9 mouse cellular contexts compared by ENCODE assay signal in the genomic region with DNA sequence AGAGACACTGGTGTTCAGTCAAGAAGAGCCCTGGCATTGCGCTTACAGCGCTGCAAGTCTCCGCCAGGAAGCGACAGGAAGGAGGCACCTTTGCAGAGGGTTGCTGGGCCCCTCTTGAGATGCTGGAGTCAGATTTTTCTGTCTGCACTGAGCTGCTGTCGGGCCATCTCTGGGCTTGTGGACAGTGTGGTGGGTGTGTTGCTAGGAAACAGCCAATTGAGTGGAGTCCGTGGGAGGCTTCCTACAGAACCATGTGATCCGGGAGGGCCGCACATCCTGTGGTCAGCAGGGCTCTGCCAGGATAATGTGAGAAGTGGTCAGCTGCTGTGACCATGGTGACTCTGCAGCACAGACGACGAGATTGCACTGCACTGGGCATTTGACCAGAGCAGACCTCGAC. TPM values are rescaled to one million over a fixed set of nuclear protein-coding genes. Genes with fewer than 3 reads are reported as not detected.
A peak's percentile ranks its signal among the peaks of the same experiment; 100 is the strongest.
DNase-seq lines count a peak whose midpoint lies in the region; ATAC-seq and TF ChIP-seq lines count a peak whose summit lies in the region.
"Had no signal": no experiment of that assay in that cellular context is flagged by ENCODE, and none has a peak within 500 bp of the region (broad histone marks: within the 10 kb centered on the region; RNA-seq: fewer than 3 reads in every experiment).

No protein-coding gene starts in this region.

- H3K4me3 ChIP-seq in layer of hippocampus, adult 2 months = no peak overlapping the region
- H3K4me3 ChIP-seq in forebrain, embryonic 15.5 days = no peak overlapping the region
- no peak overlapping the region; the same call in 1 of the 2 replicates for H3K4me3 ChIP-seq in hindbrain, embryonic 16.5 days (ENCODE audit: low read length)
- no peak overlapping the region for H3K4me3 ChIP-seq in midbrain, embryonic 14.5 days (replicated peaks; ENCODE audit: low read depth, low read length)

- ATAC-seq in forebrain, embryonic 15.5 days (replicated peaks) = 0 out of 2 replicates have a peak, but pooled peaks have one; percentile 11
- peak; percentile 70 for ATAC-seq in hindbrain, embryonic 16.5 days
- ATAC-seq in midbrain, embryonic 14.5 days (ENCODE audit: low FRiP score, low TSS enrichment) = no peak
- no peak for ATAC-seq in CD4-positive, CD25-positive, alpha-beta regulatory T cell, adult 4 months
- ATAC-seq in megakaryocyte progenitor cell, adult 5-6 weeks (replicated peaks; ENCODE audit: poor library complexity) = no peak

- peak overlapping the region; percentile 36; the same call in 1 of the 2 replicates for H3K27ac ChIP-seq in layer of hippocampus, adult 2 months
- no peak overlapping the region for H3K27ac ChIP-seq in forebrain, embryonic 15.5 days (replicated peaks)
- H3K27ac ChIP-seq in hindbrain, embryonic 16.5 days (ENCODE audit: low read depth, low read length) = no peak overlapping the region
- H3K27ac ChIP-seq in midbrain, embryonic 14.5 days (replicated peaks; ENCODE audit: low read depth, low read length) = no peak overlapping the region

- 33% methylated on average over 11 of the region's 11 CpGs for WGBS in forebrain, embryonic 15.5 days
- 14% methylated on average over 11 of the region's 11 CpGs for WGBS in hindbrain, embryonic 16.5 days
- 26% methylated on average over 11 of the region's 11 CpGs for WGBS in midbrain, embryonic 14.5 days

- no peaks in the 10 kb centered on the region for H3K9me3 ChIP-seq in forebrain, embryonic 15.5 days
- H3K9me3 ChIP-seq in hindbrain, embryonic 16.5 days (ENCODE audit: control insufficient read depth, low read length) = no peaks in the 10 kb centered on the region
- no peaks in the 10 kb centered on the region for H3K9me3 ChIP-seq in midbrain, embryonic 14.5 days (ENCODE audit: control insufficient read depth, low read length)

- peaks cover 15% of the 10 kb centered on the region for H3K4me1 ChIP-seq in forebrain, embryonic 15.5 days
- H3K4me1 ChIP-seq in hindbrain, embryonic 16.5 days (ENCODE audit: control insufficient read depth, insufficient read depth, low read depth, low read length) = peaks cover 6% of the 10 kb centered on the region
- peaks cover 14% of the 10 kb centered on the region for H3K4me1 ChIP-seq in midbrain, embryonic 14.5 days (ENCODE audit: control insufficient read depth, insufficient read depth, low read length)

- DNase-seq in layer of hippocampus, adult 2 months (ENCODE audit: low spot score in 2 of 2) = peak in 1 of 2 experiments; percentile 26
- DNase-seq in layer of hippocampus, postnatal 10 days (ENCODE audit: low spot score in 2 of 2) = no peak
- peak; percentile 49 for DNase-seq in midbrain, embryonic 14.5 days
- DNase-seq in B cell, adult 2 months = no peak

- no peak overlapping the region for H3K9ac ChIP-seq in forebrain, embryonic 15.5 days (replicated peaks)
- 0 out of 2 replicates have a peak overlapping the region, but pooled peaks have one; percentile 4 for H3K9ac ChIP-seq in hindbrain, embryonic 16.5 days (ENCODE audit: low read depth, low read length)
- H3K9ac ChIP-seq in midbrain, embryonic 14.5 days (replicated peaks; ENCODE audit: low read length) = no peak overlapping the region

- H3K4me2 ChIP-seq in forebrain, embryonic 15.5 days (replicated peaks) = no peak overlapping the region
- H3K4me2 ChIP-seq in hindbrain, embryonic 16.5 days (ENCODE audit: low read length) = peak overlapping the region; percentile 42
- H3K4me2 ChIP-seq in midbrain, embryonic 14.5 days (ENCODE audit: low read length) = peak overlapping the region; percentile 25; the same call in 1 of the 2 replicates

- no peaks in the 10 kb centered on the region for H3K27me3 ChIP-seq in forebrain, embryonic 15.5 days
- H3K27me3 ChIP-seq in hindbrain, embryonic 16.5 days (replicated peaks; ENCODE audit: control insufficient read depth, insufficient read depth, low read length) = no peaks in the 10 kb centered on the region
- H3K27me3 ChIP-seq in midbrain, embryonic 14.5 days (ENCODE audit: control insufficient read depth, insufficient read depth, low read length) = peaks cover 7% of the 10 kb centered on the region

- no peaks in the 10 kb centered on the region for H3K36me3 ChIP-seq in forebrain, embryonic 15.5 days
- H3K36me3 ChIP-seq in hindbrain, embryonic 16.5 days (ENCODE audit: control insufficient read depth, insufficient read depth, low read length) = no peaks in the 10 kb centered on the region
- no peaks in the 10 kb centered on the region for H3K36me3 ChIP-seq in midbrain, embryonic 14.5 days (ENCODE audit: control insufficient read depth, insufficient read depth, low read length)

- TF ChIP-seq CTCF in layer of hippocampus, adult 2 months (conservative IDR thresholded peaks at IDR 0.05) = no peak

RNA-seq across cellular contexts. Expression of a gene that starts 4.6 kb away (rescaled TPM):
- 100 to 1,000 TPM; 120 to 127 TPM for total RNA-seq in layer of hippocampus, adult 2 months (2021)
- total RNA-seq in layer of hippocampus, postnatal 10 days (2021) = 100 to 1,000 TPM; 204 to 206 TPM
- 9.6 and 10.1 TPM in 2 replicates for polyA plus RNA-seq in forebrain, embryonic 15.5 days (2015; fragmentation: Nextera tagmentation; extraction: Ambion mirVana)
- polyA plus RNA-seq in hindbrain, embryonic 16.5 days (2015; fragmentation: Nextera tagmentation; extraction: Ambion mirVana) = 4.4 and 6.9 TPM in 2 replicates
- 5.0 and 8.3 TPM in 2 replicates for polyA plus RNA-seq in midbrain, embryonic 14.5 days (2014; fragmentation: Nextera tagmentation; extraction: Ambion mirVana)
- polyA plus RNA-seq in CD4-positive, CD25-positive, alpha-beta regulatory T cell, adult 4 months (2017; shearing (Covaris generic)) = not detected
- total RNA-seq in megakaryocyte progenitor cell, adult 5-6 weeks (2015) = not detected in 2 replicates
- total RNA-seq in megakaryocyte progenitor cell, adult 5-6 weeks (2017) = not detected in 2 replicates
- total RNA-seq: hematopoietic stem cell, adult 5-6 weeks had no signal

Comparison
In these comparisons a context has a peak if more than half of its experiments do, and no peak if none do; other contexts are left out.
1. ATAC-seq: peak in forebrain, embryonic 15.5 days (single experiment) and hindbrain, embryonic 16.5 days (single experiment); none in midbrain, embryonic 14.5 days (single experiment), CD4-positive, CD25-positive, alpha-beta regulatory T cell, adult 4 months (single experiment) and megakaryocyte progenitor cell, adult 5-6 weeks (single experiment).